Mouse (Mus musculus) cerebellum, postnatal 14 days (tissue): ENCODE data around the gene Myh7.
"Not testable (repeated sequence)": the region's sequence is repeated elsewhere in the genome, so short reads cannot be mapped to it uniquely, and the experiment has no call there.

ENCODE experiments used
- DNase-seq, 2 experiments: peaks; one replicate each; pipeline ENCODE4 v3.0.0; 2021; ENCODE audit warnings: mixed read lengths in 2 of 2

Gene Myh7

DNA sequence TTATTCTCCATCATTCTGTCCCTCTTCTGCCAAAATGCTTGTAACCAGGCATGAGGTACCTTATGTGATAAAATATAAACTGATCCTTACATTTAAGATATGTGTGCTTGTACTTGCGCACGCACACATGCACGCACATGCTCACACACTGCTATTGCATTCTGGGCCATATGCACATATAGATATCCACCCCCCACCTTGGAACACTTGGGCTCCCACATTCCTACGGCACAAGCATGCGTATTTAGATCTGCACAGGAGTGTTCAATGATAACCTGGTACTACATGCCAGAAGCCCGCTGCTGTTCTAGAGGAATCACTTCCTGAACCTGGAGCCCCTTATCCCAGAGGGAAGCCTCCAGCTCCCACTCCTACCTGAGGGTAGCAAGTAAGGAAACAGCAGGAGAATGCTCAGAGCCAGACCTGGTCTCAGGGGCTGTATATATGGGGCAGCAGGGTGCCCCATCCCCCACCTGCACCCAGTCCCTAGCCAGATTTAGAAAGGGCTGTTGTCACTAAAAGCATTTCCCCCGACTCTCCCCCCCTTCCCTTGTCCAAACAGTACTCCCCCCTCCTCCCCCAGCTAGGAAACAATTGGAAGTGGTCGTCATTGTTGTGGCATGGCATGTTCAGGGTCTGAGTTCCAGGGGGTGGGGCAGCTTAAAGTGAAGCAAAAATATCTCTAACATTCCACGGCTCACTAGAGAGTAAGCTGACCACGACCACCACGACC lies at the start of gene Myh7:
Gene Myh7 (minus strand): TSS at position 491 of the 733 bp plus-strand sequence.
- DNase-seq = no peak

DNA sequence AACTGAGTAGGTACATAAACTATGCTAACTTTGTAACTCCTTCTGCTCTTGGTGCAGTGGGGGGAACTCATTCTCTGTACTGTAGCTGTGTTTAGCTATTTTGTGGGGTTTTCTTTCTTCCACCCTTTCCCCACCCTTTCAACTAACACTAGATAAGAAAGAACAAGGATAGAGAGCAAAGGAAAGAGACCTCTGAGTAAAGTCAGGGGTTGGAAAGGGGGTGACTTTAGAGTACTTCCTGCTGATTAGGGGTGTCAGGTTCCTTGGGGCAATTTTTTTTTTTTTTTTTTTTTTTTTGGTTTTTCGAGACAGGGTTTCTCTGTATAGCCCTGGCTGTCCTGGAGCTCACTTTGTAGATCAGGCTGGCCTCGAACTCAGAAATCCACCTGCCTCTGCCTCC lies 49.3 kb upstream of the Myh7 start:
- not testable (repeated sequence) for DNase-seq

DNA sequence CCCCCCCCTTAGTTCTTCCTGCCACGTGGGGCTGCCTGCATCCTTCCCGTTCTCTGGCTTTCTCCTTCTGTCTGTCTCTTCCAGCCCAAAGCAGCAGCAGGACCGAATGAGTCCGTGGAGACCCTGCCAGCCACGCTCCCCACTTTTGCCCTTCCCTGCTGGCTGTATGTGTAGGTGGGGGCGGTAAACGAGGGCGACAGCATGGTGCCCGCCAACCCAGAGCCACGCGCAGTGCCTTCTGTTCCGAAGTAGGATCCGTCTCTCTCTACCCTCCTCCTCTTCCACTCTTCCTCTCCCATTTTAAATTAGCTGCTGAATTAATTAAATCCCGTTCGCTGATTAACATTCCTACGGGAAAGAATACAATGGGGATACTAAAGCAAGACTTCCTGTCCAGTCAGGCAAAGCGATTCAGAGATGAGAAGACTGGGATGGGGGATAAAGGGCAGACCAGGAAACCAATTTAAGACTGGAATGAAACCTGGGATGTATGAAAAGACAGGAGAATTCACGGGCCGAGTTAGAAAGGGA lies 38.3 kb upstream of the Myh7 start:
- peak; percentile 41 to 48 for DNase-seq

DNA sequence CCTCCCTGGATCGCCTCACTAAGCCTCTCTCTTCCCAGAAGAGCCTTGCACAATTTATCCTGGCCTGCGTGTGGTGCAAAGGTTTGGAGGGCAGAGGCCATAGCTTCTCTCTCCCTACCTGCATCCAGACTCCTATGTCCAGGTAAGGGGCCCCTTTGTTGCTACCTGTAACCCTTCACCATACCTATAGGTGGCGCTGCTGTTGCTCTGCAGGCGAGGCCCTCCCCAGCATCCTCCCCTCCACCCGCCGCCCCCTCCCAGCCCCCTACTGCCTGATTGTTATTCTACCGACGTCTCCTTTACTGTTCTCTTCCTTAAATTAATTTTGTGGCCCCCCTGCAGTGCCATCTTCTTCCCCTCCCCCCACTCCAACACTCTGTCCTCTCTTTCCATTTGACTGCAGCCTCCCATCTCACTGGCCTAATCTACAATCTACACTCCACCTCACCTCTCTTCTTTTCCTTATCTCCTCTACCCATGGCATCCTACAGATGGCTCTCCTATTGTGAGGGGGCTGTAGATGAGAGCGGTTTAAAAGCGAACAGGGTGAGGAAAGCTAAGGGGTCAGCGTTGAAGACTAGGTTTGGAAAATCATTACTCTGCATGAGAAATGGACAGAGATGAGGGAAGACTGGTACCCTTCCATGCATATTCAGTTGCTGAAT lies 34.7 kb upstream of the Myh7 start:
- DNase-seq = peak; percentile 81 to 87

DNA sequence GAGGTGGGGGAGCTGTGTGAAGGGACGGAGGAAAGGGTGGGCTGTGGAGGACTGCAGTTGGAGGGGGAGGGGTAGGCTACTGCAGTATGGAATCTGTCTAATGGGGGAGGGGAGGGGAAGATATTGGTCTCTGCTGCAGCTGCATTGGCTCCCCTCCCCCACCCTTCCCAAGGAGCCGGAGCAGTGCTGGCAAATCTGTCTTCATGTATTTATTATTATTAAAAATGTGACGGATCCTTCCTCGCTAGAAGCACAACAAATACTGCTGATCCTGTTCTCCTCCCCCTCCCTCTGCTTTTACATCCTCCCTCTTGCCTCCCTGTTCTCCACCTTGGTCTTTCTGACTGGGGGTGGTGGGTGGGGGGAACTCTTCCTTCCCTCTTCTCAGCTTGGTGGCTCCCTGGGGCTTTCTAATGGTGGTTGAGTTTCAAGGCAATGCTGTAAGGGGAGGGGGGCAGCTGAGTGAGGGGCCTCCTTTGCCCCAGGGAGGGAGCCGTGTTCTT lies 34.0 kb upstream of the Myh7 start:
- peak; percentile 46 to 61 for DNase-seq

DNA sequence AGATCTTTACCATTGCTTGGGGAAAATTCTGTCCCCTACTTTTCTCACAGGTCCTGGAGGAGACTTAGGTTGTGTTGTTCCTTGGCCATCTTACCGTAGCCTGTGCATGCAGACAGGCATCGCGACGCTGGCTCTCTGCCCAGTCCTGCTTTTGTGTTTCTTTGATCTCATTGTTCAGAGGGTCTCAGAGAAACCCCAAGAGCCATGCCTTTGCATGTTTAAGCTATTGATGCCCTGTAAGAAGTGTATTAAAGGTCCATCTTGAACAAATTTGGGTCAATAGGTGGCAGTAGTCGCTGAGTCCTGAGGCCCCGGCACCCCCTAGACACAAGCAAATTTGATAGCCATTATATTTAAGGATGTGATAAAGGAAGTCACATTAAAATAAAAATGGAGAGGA lies 33.2 kb upstream of the Myh7 start:
- peak; percentile 73 to 78 for DNase-seq

DNA sequence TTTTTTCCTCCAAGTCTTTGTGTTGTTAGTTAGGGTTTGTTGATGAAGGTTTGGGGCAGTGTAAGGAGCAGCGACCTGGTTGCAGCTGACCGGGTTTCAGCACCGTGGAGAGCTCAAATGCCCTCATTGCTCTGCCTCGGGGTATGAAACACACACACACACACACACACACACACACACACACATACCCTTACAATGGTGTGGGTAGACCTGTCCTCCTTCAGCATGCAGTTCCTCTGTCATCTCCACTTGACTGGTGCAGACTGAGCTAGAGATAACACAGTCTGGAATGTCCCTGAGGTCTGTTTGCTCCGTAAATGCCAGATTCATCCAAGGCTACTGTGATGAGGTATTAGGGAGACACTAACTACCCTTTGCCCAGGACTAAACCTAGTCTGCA lies 32.8 kb upstream of the Myh7 start:
- no peak for DNase-seq

DNA sequence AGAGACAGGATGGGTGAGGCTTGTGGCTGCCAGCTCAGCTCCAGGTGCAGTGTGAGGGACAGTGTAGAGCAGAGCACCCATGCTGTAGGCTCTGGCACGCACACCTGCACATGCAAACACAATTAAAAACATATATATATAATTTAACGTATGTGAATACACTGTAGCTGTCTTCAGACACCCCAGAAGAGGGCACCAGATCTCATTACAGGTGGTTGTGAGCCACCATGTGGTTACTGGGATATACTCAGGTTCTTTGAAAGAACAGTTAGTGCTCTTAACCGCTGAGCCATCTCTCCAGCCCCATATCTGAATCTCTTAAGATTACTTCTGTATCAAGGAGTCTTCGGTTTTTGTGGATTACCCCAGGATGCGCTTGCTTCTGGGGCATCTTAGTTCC lies 31.1 kb upstream of the Myh7 start:
- no peak for DNase-seq

DNA sequence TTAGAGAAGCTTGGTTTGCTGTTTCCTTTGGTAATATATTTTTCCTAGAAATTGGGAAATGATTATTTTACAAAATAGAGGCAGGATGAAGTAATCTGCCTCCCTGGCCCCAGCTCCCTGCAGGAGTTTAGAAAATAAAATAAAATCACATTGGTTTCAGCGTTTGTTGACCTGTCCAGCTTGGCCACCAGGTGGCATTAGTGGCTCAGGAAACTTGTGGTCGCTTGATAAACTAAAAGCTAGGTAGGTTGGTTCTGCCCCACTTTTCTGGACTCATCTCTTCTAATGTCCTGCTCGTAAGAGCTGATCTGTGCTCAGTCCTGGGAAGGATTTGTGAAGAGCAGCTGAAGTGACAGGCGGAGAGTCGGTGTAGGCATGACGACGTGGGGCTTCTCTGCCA lies 29.8 kb upstream of the Myh7 start:
- DNase-seq = peak; percentile 85 to 88

DNA sequence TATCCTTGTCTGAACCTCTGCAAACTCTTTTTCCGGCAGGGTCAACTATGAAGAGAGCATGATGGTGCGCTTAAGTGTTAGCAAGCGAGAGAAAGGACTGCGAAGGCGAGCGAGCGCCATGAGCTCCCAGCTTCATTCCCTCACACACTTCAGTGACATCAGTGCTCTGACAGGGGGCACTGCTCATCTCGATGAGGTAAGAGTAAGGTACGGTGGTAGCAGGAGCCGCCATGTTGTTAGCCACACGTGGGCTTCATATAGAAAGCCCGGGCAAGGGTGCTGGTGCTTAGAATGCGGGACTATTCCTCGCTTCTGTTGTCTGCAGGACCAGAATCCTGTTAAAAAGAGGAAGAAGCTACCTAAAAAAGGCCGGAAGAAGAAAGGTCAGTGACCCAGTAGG lies 28.6 kb upstream of the Myh7 start:
- DNase-seq = no peak

DNA sequence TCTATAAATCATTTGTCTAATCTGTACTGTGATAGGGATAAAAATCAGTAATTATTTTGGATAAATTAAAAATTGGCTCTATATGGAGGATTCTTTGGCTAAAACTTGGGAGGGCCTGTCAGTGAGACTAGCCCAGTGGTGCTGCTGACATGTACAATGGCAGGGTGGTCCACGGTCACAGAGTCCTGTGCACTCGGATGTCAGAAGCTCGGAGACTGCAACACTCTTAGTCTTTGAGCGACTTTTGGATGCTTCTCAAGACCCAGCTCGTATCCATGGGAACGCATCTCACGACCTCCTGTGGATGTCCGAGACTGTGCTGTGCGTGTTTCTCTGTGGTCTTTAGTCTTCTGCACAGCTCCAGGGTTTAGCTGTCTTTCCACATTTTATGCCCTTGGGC lies 26.0 kb upstream of the Myh7 start:
- DNase-seq = no peak

DNA sequence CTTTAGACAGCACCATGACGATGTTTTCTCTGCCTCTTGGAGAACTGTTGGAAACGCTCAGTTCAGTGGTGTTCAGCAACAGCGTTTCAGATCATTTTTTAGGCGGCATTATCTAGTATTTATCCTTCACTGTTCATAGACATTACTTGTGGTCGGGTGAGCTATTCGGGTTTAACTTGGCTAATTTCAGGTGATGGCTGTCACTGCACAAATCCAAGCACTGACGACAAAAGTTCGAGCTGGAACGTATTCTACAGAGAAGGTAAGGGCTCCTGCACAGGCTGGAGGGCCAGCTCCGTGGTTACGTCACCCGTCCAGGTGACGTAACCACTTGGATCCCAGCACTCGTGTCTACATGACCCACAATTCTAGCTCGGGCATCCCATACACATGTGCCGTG lies 22.4 kb upstream of the Myh7 start:
- no peak for DNase-seq

DNA sequence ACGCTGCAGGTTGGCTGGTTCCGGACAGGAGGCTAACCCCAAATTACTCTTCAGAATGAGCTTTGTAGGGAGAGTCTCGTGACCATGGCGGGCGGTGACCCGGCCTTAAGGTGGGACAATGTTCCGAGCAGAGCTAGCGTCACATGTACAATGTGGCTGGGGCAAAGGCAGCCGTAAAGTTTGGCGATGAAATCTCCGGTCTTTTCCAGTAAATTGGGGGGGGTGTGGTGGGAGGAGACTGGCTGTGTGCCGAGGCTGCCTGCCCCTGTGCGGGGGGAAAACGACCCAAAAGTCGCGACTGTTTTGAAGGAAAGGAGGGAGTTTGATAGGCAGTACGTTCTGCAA lies 21.3 kb upstream of the Myh7 start:
- peak in 1 of 2 experiments; percentile 57 for DNase-seq

DNA sequence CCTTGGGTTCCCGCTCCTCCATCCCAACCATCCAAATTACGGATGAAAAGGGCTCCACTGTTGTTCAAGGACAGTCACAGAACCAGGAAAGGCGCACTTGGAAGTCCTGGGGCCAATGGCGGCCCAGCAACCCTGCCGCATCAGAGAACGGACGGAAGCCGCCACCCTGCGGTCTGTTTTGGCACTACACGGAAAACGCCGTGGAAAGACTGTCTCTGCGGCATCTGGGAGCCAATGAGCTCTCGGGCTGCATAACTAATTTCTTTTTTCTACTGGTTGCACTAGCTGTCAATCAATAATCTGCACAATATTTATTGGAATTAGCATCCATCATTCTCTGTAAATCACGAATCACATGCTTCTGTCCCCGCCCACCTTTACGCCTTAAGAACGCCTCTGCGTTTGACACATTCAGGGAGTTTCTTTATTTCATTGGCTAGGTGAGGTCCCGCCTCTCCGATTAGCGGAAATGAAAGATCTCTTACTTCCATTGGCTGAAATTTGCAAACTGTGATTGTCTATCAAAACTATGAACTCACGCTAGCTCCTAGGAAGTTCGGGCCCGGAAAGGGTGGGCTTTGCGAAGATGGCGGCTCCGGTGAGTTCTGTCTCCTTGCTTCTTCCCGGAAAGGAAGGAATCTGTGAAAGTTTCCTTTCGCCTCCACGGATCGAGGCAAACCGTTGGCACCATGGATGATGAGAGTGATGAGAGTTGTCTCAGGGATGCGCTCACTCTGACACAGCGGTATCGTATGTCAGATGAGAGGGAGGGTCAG lies 20.8 kb upstream of the Myh7 start, which contains the start of gene Ngdn:
Gene Ngdn (plus strand): TSS at position 464 of the 776 bp plus-strand sequence.
- peak; percentile 99 to 100 for DNase-seq

DNA sequence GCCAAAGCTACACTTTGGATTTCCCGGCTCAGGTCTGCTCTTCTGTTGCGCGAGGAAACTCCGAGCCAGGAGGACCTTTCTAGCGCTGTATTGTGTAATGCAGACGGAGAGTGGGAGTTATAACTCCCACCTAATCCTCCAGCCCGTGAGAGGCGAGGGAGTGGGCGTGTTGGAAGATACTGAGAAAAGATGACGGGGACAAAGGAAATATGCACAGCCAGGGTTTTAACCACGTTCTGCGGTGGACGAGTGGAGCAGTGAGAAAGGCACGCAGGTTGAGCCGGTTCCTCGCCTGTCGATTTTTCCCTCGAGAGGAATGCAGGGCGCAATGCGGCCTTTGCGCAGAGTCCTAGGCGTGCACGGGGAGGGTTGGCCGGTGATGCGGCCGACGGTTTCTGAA lies 20.2 kb upstream of the Myh7 start:
- no peak for DNase-seq

DNA sequence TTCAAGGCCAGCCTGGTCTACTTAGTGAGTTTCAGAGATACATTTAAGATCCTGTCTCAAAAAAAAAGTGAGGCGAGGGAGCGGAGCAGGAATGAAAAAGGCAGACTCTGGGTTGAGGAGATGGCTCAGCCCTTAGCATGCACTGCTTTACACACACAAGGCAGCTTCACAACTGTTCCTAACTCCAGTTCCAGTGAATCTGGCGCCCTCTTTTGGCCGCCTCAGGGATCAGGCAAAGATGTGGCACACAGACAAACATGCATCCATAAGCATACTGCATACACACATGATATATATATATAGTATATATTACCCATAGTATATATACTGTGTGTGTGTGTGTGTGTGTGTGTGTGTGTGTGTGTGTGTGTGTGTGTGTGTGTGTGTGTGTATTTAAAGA lies 16.7 kb upstream of the Myh7 start:
- peak in 1 of 2 experiments; percentile 60 for DNase-seq

DNA sequence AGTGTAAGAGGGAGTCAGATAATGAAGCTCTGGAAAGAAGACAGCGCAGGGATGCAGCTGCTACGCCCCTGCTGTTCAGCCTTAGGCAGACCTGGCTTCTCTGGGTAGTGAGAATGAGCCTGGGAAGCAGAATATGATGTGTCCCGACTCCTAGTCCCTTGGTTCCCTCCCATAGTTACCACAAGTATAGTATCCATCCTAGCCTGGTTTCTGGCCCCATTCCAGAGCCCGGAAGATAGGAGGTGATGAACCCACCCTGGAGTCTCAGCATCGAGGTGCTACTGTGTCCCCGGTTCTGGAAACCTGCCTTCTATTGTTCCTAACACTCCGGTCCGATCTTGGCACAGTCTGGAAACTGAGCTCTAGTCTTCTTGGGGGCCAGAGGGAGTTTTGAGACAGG lies 14.0 kb upstream of the Myh7 start:
- no peak for DNase-seq

DNA sequence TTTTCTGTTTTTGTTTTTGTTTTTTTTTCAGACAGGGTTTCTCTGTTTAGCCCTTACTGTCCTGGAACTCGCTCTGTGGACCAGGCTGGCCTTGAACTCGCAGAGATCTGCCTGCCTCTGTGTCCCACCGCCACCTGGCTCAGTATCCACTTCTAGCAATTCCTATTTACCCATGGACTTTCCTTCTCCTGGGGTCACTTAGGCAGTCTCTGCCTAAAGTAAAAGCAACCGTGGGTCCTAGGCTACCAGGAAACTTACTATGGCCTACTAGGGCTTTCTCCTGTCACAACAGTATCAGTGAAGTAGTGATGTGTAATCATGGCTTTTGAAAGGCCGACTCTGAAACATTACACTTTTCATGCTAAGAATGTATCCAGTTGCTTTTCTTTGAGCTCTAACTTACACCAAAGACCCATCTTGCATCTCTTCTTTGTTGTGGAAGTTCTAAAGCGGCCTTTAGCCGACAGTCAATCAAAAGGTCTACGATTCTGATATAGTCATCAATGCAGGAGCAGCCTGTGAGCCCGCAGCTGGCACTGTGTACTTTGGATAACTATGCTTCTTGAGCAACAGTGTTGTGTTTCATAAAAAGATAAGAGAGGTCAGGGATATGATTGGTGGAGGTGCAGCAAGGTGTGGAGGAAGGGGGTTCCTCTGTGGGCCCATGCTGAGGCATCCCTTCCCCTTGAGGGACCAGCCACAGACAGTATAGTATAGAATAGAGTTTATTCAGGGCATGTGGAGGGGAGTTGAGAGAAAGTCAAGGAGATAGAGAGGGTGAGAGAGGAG lies 12.9 kb upstream of the Myh7 start:
- DNase-seq = no peak

DNA sequence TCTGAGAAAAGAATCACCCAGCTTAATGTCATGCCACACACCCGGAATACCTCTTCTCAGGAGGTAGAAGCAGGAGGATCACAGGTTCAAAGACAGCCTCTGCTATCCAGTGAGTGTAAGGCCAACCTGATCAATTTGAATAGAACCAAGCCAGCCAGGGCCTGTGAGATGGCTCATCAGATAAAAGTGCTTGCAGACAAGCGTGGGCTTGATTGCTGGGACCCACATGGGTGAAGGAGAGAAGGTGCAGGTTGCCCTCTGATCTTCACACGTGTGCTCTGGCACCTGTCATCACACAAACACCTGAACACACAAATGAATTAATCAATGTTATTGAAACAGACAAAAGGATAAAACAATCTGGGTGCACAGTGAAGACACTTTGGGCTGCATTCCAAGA lies 12.1 kb upstream of the Myh7 start:
- DNase-seq = no peak

DNA sequence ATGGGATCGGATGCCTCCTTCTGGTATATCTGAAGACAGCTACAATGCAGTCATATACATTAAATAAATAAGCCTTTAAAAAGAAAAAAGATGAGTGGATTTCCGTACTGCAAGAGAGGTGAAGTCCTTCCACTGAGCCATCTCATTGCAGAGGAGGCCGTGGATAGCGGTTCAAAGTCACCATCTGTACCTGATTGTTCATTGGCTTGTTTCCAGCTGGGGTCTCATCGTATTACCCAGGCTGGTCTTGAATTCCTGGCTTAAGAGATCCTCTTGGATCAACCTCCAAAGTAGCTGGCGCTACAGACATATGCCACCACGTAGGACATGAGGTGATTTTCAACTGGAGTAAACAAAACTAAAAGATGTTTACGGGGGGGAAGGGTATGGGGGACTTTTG lies 11.5 kb upstream of the Myh7 start:
- no peak for DNase-seq

DNA sequence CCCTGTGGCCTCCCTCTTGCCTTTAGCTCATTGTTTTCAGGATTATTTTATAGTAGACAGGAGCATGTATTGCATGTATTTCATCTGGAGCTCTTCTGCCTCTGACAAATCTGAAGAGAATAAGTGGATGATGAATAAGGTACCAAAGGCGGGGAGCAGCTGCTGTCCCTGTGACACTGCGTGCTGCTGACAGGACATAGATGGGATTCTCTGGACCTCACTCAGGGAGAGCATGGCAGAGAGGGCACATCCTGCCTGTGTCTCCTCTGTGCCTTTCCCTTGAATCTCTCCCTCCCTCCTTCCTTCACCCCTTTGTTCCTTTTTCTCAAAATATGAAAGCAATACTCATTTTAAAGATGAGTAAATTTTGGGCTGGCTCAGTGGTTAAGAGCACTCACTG lies 11.1 kb upstream of the Myh7 start:
- no peak for DNase-seq
